Mouse (Mus musculus) midbrain, embryonic 14.5 days (tissue): ENCODE results near the gene Chchd3. TPM values are rescaled to one million over a fixed set of nuclear protein-coding genes. Genes with fewer than 3 reads are reported as not detected.

Source experiments
- ATAC-seq: fragments of 200-750 bp; cut with Nextera tagmentation; 2 replicates; pipeline ENCODE4 v1.8.0; 2017; ENCODE audit warnings: moderate number of reproducible peaks, moderate library complexity; ENCODE audit not compliant: low FRiP score, low TSS enrichment
- DNase-seq: peaks from one replicate; pipeline ENCODE4 v3.0.0-alpha.2; 2015
- H3K27ac ChIP-seq: fragments of 300-500 bp; sonication (generic); replicated peaks from 2 replicates; pipeline ENCODE4 v1.5.1; 2014; ENCODE audit warnings: mild to moderate bottlenecking, low read depth, low read length, moderate library complexity
- H3K27me3 ChIP-seq: fragments of 300-500 bp; sonication (generic); 2 replicates; pipeline ENCODE4 v1.6.1; 2014; ENCODE audit warnings: low read length, control low read depth, mixed read lengths; ENCODE audit not compliant: control insufficient read depth, insufficient read depth
- H3K36me3 ChIP-seq: fragments of 300-500 bp; sonication (generic); 2 replicates; pipeline ENCODE4 v1.6.1; 2014; ENCODE audit warnings: low read length, control low read depth; ENCODE audit not compliant: control insufficient read depth, insufficient read depth
- H3K4me1 ChIP-seq: fragments of 300-500 bp; sonication (generic); 2 replicates; pipeline ENCODE4 v1.6.1; 2014; ENCODE audit warnings: mild to moderate bottlenecking, antibody characterized with exemption, low read length, control low read depth; ENCODE audit not compliant: control insufficient read depth, insufficient read depth
- H3K4me2 ChIP-seq: fragments of 300-500 bp; sonication (generic); 2 replicates; pipeline ENCODE4 v1.6.1; 2014; ENCODE audit warnings: mild to moderate bottlenecking, low read length, moderate library complexity
- H3K4me3 ChIP-seq: fragments of 300-500 bp; sonication (generic); replicated peaks from 2 replicates; pipeline ENCODE4 v1.5.1; 2014; ENCODE audit warnings: low read depth, low read length
- H3K9ac ChIP-seq: fragments of 300-500 bp; sonication (generic); replicated peaks from 2 replicates; pipeline ENCODE4 v1.6.1; 2014; ENCODE audit warnings: mild to moderate bottlenecking, low read length, moderate library complexity
- H3K9me3 ChIP-seq: fragments of 300-500 bp; sonication (generic); 2 replicates; pipeline ENCODE4 v1.6.1; 2016; ENCODE audit warnings: low read length, control low read depth, mixed read lengths; ENCODE audit not compliant: control insufficient read depth
- WGBS: fragments of 180-500 bp; shearing (Covaris S2); extraction: QIAGEN DNeasy Blood & Tissue Kit; methylation state at CpG from one replicate; pipeline ENCODE4 v1.1.7; 2014; 5-methylcytosine and 5-hydroxymethylcytosine counted together
- polyA plus RNA-seq: library from polyadenylated mRNA; unstranded; fragments of >200 nt; fragmentation: Nextera tagmentation; extraction: Ambion mirVana; gene quantifications from 2 replicates; pipeline ENCODE4 v1.2.1, GENCODE M21; 2014

Chchd3 gene
- polyA plus RNA-seq, 1 experiment from 2014 or later = 110 TPM

- Histone ChIP-seq H3K9me3 (no peaks in the 10 kb centered on the region), H3K9ac (no peak overlapping the region), H3K4me1 (no peaks in the 10 kb centered on the region), H3K27me3 (no peaks in the 10 kb centered on the region), H3K4me2 (no peak overlapping the region), H3K4me3 (no peak overlapping the region), H3K36me3 (no peaks in the 10 kb centered on the region), H3K27ac (no peak overlapping the region)
- 89% methylated on average over 10 of the region's 10 CpGs for WGBS
- DNase-seq (no peak), ATAC-seq (no peak)
Observed at GRCm38 (mm10) chr6:32754524-32754923, 305.5 kb downstream of the Chchd3 start.

DNA sequence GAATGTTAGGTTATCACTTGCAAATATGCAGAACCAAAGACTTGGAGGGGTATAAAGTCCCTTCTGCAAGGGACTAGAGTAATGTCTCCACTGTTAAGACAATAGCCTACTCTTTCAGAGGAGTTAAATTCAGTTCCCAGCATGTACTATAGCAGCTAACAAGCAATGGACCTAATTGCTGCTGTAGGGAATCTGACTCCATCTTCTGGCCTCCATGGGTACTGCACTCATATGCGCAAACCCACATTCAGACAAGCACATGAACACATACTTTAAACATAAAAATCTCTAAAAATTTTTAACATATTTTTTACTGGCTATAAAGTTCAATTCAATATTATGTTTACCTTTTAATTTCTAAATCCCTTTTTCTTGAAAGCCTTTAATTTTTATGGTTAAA lies 310.2 kb downstream of the Chchd3 start:
- Histone ChIP-seq H3K9ac (no peak overlapping the region), H3K27ac (no peak overlapping the region), H3K27me3 (no peaks in the 10 kb centered on the region), H3K4me2 (no peak overlapping the region), H3K4me3 (no peak overlapping the region), H3K4me1 (no peaks in the 10 kb centered on the region), H3K36me3 (no peaks in the 10 kb centered on the region), H3K9me3 (no peaks in the 10 kb centered on the region)
- 93% methylated on average over 1 of the region's 1 CpGs for WGBS
- no peak for ATAC-seq
- no peak for DNase-seq

DNA sequence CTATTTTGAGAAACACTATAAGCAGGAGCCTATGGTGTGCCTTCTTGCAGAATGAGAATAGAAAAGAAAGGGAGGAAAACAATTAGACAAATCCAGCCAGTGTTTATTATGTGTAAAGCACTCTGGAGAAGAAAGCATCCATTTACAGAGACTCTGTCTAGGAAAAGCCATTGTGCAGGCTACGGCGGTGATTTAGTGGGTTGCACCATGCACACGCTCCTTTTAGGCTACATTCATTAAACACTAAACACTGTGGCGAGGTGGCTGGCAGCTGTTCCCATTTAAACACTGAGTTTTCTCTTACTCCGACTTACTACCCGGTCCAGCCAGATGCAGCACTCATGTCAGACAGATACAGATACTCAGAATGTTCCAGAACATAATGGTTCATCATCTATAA lies 311.3 kb downstream of the Chchd3 start:
- Histone ChIP-seq H3K36me3 (no peaks in the 10 kb centered on the region), H3K4me1 (no peaks in the 10 kb centered on the region), H3K27ac (no peak overlapping the region), H3K4me3 (no peak overlapping the region), H3K9me3 (no peaks in the 10 kb centered on the region), H3K27me3 (no peaks in the 10 kb centered on the region), H3K4me2 (no peak overlapping the region), H3K9ac (no peak overlapping the region)
- ATAC-seq (no peak), DNase-seq (no peak)
- WGBS = 81% methylated on average over 6 of the region's 6 CpGs

DNA sequence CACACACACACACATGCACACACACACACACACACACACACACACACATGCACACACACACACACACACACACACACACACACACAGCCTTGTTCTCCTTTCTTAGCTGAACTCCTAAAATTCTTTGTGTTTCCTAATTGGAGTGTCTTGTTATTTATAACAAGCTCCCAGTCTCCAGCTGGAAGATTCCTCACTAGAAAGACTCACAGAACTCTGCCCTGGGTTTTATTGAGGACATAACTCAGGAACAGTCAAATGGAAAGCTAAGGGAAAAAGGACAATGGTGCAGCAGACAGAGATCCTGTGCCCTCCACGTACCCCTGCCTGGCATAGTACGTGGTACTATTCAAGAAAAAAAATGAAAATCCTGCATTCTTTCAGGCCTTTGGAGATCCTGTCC lies 312.7 kb downstream of the Chchd3 start:
- Histone ChIP-seq H3K27ac (no peak overlapping the region), H3K4me2 (no peak overlapping the region), H3K9ac (no peak overlapping the region), H3K4me3 (no peak overlapping the region), H3K27me3 (no peaks in the 10 kb centered on the region), H3K9me3 (no peaks in the 10 kb centered on the region), H3K4me1 (no peaks in the 10 kb centered on the region), H3K36me3 (no peaks in the 10 kb centered on the region)
- WGBS = 72% methylated on average over 2 of the region's 2 CpGs
- ATAC-seq (no peak), DNase-seq (no peak)

Other genes with a start within 250 kb of the Chchd3 start
- gene Exoc4, start 188.8 kb upstream of the Chchd3 start, polyA plus RNA-seq = 39.1 and 41.3 TPM in 2 replicates